Mouse (Mus musculus) B cell, adult 2 months (primary cell): ENCODE results near the gene Nr2c2ap.

Experiments used
- DNase-seq, 2 experiments: peaks; one replicate each; pipeline ENCODE4 v3.0.0; 2022

Nr2c2ap gene

GRCm38 (mm10) chr8:70131166-70131883 is at the start of gene Nr2c2ap:
Nr2c2ap (plus strand) TSS chr8:70131333.
- peak; percentile 91 for DNase-seq

GRCm38 (mm10) chr8:70081976-70082375 is 49.2 kb upstream of the Nr2c2ap start:
- no peak for DNase-seq

- peak in 1 of 2 experiments; percentile 13 for DNase-seq
These were observed 47.8 kb upstream of the Nr2c2ap start, which contains the start of gene Hapln4 for GRCm38 (mm10) chr8:70083285-70083684. Hapln4 (plus strand) TSS chr8:70083457.

GRCm38 (mm10) chr8:70084191-70085065 is 46.7 kb upstream of the Nr2c2ap start:
- peak in 1 of 2 experiments; percentile 27 for DNase-seq

GRCm38 (mm10) chr8:70086151-70086550 is 45.0 kb upstream of the Nr2c2ap start:
- DNase-seq = no peak

GRCm38 (mm10) chr8:70087237-70087636 is 43.9 kb upstream of the Nr2c2ap start:
- DNase-seq = no peak

- peak; percentile 42 to 46 for DNase-seq
These were observed 43.1 kb upstream of the Nr2c2ap start for GRCm38 (mm10) chr8:70087836-70088650.

- no peak for DNase-seq
These were observed 41.7 kb upstream of the Nr2c2ap start for GRCm38 (mm10) chr8:70089296-70089960.

- DNase-seq = no peak
These were observed 38.3 kb upstream of the Nr2c2ap start for GRCm38 (mm10) chr8:70092786-70093185.

GRCm38 (mm10) chr8:70099276-70099675 is 31.9 kb upstream of the Nr2c2ap start:
- no peak for DNase-seq

- no peak for DNase-seq
These were observed 30.9 kb upstream of the Nr2c2ap start for GRCm38 (mm10) chr8:70100241-70100640.

GRCm38 (mm10) chr8:70104506-70104905 is 26.6 kb upstream of the Nr2c2ap start:
- peak; percentile 75 to 80 for DNase-seq

- no peak for DNase-seq
These were observed 26.2 kb upstream of the Nr2c2ap start for GRCm38 (mm10) chr8:70104922-70105321.

GRCm38 (mm10) chr8:70110451-70110850 is 20.7 kb upstream of the Nr2c2ap start:
- DNase-seq = peak; percentile 38 to 49

GRCm38 (mm10) chr8:70111192-70111795 is 19.8 kb upstream of the Nr2c2ap start:
- DNase-seq = no peak

GRCm38 (mm10) chr8:70112401-70113016 is 18.6 kb upstream of the Nr2c2ap start:
- peak; percentile 25 to 27 for DNase-seq

- DNase-seq = no peak
These were observed 16.6 kb upstream of the Nr2c2ap start for GRCm38 (mm10) chr8:70114488-70114887.

- no peak for DNase-seq
These were observed 16.2 kb upstream of the Nr2c2ap start for GRCm38 (mm10) chr8:70114892-70115291.

GRCm38 (mm10) chr8:70117611-70118010 is 13.5 kb upstream of the Nr2c2ap start:
- peak; percentile 48 to 49 for DNase-seq

GRCm38 (mm10) chr8:70118726-70119700 is 12.1 kb upstream of the Nr2c2ap start:
- peak; percentile 36 to 50 for DNase-seq
